Mouse (Mus musculus) gastrocnemius, postnatal 36 days (tissue): ENCODE measurements around the gene B3gntl1. TPM values are rescaled to one million over a fixed set of nuclear protein-coding genes. Genes with fewer than 3 reads are reported as not detected.

Experiments
- total RNA-seq, 2 experiments: library from RNA; stranded (reverse); gene quantifications; 2 replicates each; pipeline ENCODE4 v1.2.3; 2021

B3gntl1 gene
- total RNA-seq, 2 experiments from 2014 or later, result 1.8 to 2.0 TPM

Other genes starting within 250 kb of the B3gntl1 start
- gene Fn3k, start 238.2 kb downstream of the B3gntl1 start, total RNA-seq, result 10 to 100 TPM; 14.4 to 17.6 TPM
- 10 to 100 TPM; 12.5 to 12.7 TPM for gene Tbcd, start 221.2 kb downstream of the B3gntl1 start, total RNA-seq
- under 1 TPM; 0.20 to 0.35 TPM for gene Zfp750, start 153.8 kb downstream of the B3gntl1 start, total RNA-seq
- 10 to 100 TPM in 1 of 2 experiments, 1 to 10 TPM in 1; 7.2 to 12.0 TPM for gene Metrnl, start 28.4 kb upstream of the B3gntl1 start, total RNA-seq
- gene Ptchd3, start 157.1 kb upstream of the B3gntl1 start, total RNA-seq, result not detected